Mouse (Mus musculus) hindbrain, postnatal 0 days (tissue): ENCODE results near the gene Dync1h1. TPM values are rescaled to one million over a fixed set of nuclear protein-coding genes. Genes with fewer than 3 reads are reported as not detected.

Source experiments
- ATAC-seq: fragments of 200-750 bp; cut with Nextera tagmentation; 2 replicates; pipeline ENCODE4 v1.8.0; 2017; ENCODE audit warnings: mild to moderate bottlenecking, moderate TSS enrichment, moderate library complexity
- DNase-seq: peaks from one replicate; pipeline ENCODE4 v3.0.0-alpha.2; 2015; ENCODE audit warnings: low spot score
- H3K27ac ChIP-seq: fragments of 300-500 bp; sonication (generic); 2 replicates; pipeline ENCODE4 v1.5.1; 2014; ENCODE audit warnings: mild to moderate bottlenecking
- H3K27me3 ChIP-seq: fragments of 300-500 bp; sonication (generic); 2 replicates; pipeline ENCODE4 v1.6.1; 2014; ENCODE audit warnings: low read length, mixed read lengths; ENCODE audit not compliant: insufficient read depth
- H3K36me3 ChIP-seq: fragments of 300-500 bp; sonication (generic); 2 replicates; pipeline ENCODE4 v1.6.1; 2014; ENCODE audit warnings: low read length, mixed read lengths; ENCODE audit not compliant: insufficient read depth
- H3K4me1 ChIP-seq: fragments of 300-500 bp; sonication (generic); 2 replicates; pipeline ENCODE4 v1.6.1; 2014; ENCODE audit warnings: antibody characterized with exemption, low read length, mixed read lengths; ENCODE audit not compliant: insufficient read depth
- H3K4me2 ChIP-seq: fragments of 300-500 bp; sonication (generic); 2 replicates; pipeline ENCODE4 v1.6.1; 2014; ENCODE audit warnings: low read depth, mild to moderate bottlenecking, low read length, moderate library complexity, mixed read lengths
- H3K4me3 ChIP-seq: fragments of 300-500 bp; sonication (generic); 2 replicates; pipeline ENCODE4 v1.5.1; 2014; ENCODE audit warnings: low read length
- H3K9ac ChIP-seq: fragments of 300-500 bp; sonication (generic); replicated peaks from 2 replicates; pipeline ENCODE4 v1.6.1; 2014; ENCODE audit warnings: mild to moderate bottlenecking, low read length, moderate library complexity, mixed read lengths
- H3K9me3 ChIP-seq: fragments of 300-500 bp; sonication (generic); 2 replicates; pipeline ENCODE4 v1.6.1; 2016; ENCODE audit warnings: low read length, mixed read lengths
- CTCF ChIP-seq: IDR thresholded peaks from 2 replicates; pipeline ENCODE4 v1.5.1; 2016; ENCODE audit warnings: antibody characterized with exemption, control low read depth, low read depth
- WGBS: fragments of 180-500 bp; shearing (Covaris S2); extraction: QIAGEN DNeasy Blood & Tissue Kit; methylation state at CpG from one replicate; pipeline ENCODE4 v1.1.7; 2014; 5-methylcytosine and 5-hydroxymethylcytosine counted together
- microRNA-seq, 2 experiments: library from miRNA; unstranded; fragments of <30 nt; microRNA quantifications; one replicate each; pipeline ENCODE4; 2016
- polyA plus RNA-seq: library from polyadenylated mRNA; unstranded; fragments of >200 nt; fragmentation: Nextera tagmentation; extraction: Ambion mirVana; gene quantifications from 2 replicates; pipeline ENCODE4 v1.2.1, GENCODE M21; 2015
- total RNA-seq: library from RNA; depleted of rRNA; stranded (reverse); fragments of >200 nt; gene quantifications from 2 replicates; pipeline ENCODE4 v1.2.3, GENCODE M21; 2014; rRNA removed

Dync1h1 gene
- total and polyA plus RNA-seq, 2 experiments from 2014 or later = 57.6 to 262 TPM

GRCm38 (mm10) chr12:110716004-110716403 lies 114.8 kb downstream of the Dync1h1 start:
- ATAC-seq (no peak), DNase-seq (no peak)
- no peaks in the 10 kb centered on the region for H3K36me3 ChIP-seq
- H3K9ac ChIP-seq = no peak overlapping the region
- H3K4me1 ChIP-seq = no peaks in the 10 kb centered on the region
- no peaks in the 10 kb centered on the region for H3K9me3 ChIP-seq
- no peak overlapping the region for H3K4me3 ChIP-seq
- no peaks in the 10 kb centered on the region for H3K27me3 ChIP-seq
- no peak for TF ChIP-seq CTCF
- 32% methylated on average over 5 of the region's 5 CpGs for WGBS
- H3K4me2 ChIP-seq = no peak overlapping the region
- H3K27ac ChIP-seq = no peak overlapping the region

Small RNA genes within 50 kb of the gene (microRNA-seq; reads per million reads assigned to microRNA genes)
- gene Gm27299 = 0 reads per million in 2 experiments

Other genes with a start within 250 kb of the Dync1h1 start
- gene Ppp2r5c, start 154.3 kb upstream of the Dync1h1 start, total RNA-seq = 108 and 118 TPM in 2 replicates
- 162 and 163 TPM in 2 replicates for gene Ppp2r5c, start 154.3 kb upstream of the Dync1h1 start, polyA plus RNA-seq
- not detected in 2 replicates for gene 1700001K19Rik, start 81.2 kb downstream of the Dync1h1 start, total RNA-seq
- 0.15 and 0.44 TPM in 2 replicates for gene 1700001K19Rik, start 81.2 kb downstream of the Dync1h1 start, polyA plus RNA-seq
- 577 and 701 TPM in 2 replicates for gene Hsp90aa1, start 101.3 kb downstream of the Dync1h1 start, total RNA-seq
- gene Hsp90aa1, start 101.3 kb downstream of the Dync1h1 start, polyA plus RNA-seq = 1,486 and 1,521 TPM in 2 replicates
- 27.2 and 28.8 TPM in 2 replicates for gene Wdr20, start 136.5 kb downstream of the Dync1h1 start, total RNA-seq
- gene Wdr20, start 136.5 kb downstream of the Dync1h1 start, polyA plus RNA-seq = 17.1 and 17.7 TPM in 2 replicates
- gene Mok, start 239.5 kb downstream of the Dync1h1 start, total RNA-seq = 7.4 TPM in 2 replicates
- gene Mok, start 239.5 kb downstream of the Dync1h1 start, polyA plus RNA-seq = 11.8 and 14.6 TPM in 2 replicates
- 6.5 and 7.0 TPM in 2 replicates for gene Zfp839, start 248.8 kb downstream of the Dync1h1 start, total RNA-seq
- gene Zfp839, start 248.8 kb downstream of the Dync1h1 start, polyA plus RNA-seq = 2.5 and 2.8 TPM in 2 replicates